ENCODE assay signal across 28 mouse cellular contexts in genomic region chr2:170428966-170429365, GRCm38 (mm10). TPM values are rescaled to one million over a fixed set of nuclear protein-coding genes. Genes with fewer than 3 reads are reported as not detected.
DNase-seq lines count a peak whose midpoint lies in the region; ATAC-seq and TF ChIP-seq lines count a peak whose summit lies in the region.
"Had no signal": no experiment of that assay in that cellular context is flagged by ENCODE, and none has a peak within 500 bp of the region (broad histone marks: within the 10 kb centered on the region; RNA-seq: fewer than 3 reads in every experiment).

No protein-coding gene starts in this region.

- H3K27me3 ChIP-seq in forebrain, embryonic 12.5 days: 0 out of 2 replicates have a peak, but pooled peaks cover 3% of the 10 kb centered on the region
- no peaks in the 10 kb centered on the region for H3K27me3 ChIP-seq in forebrain, embryonic 10.5 days (ENCODE audit: poor library complexity, severe bottlenecking)
- peaks cover 5% of the 10 kb centered on the region; the same call in 1 of the 2 replicates for H3K27me3 ChIP-seq in neural tube, embryonic 13.5 days
- H3K27me3 ChIP-seq in intestine, postnatal 0 days (replicated peaks; ENCODE audit: control insufficient read depth, insufficient read depth, low read length): no peaks in the 10 kb centered on the region
- H3K27me3 ChIP-seq: embryonic facial prominence, embryonic 15.5 days; forebrain, embryonic 15.5 days; limb, embryonic 15.5 days; liver, embryonic 13.5 days; Patski had no signal

- no peak for DNase-seq in forebrain, embryonic 10.5 days (ENCODE audit: extremely low spot score, low spot score)
- DNase-seq in neural tube, embryonic 10.5 days (ENCODE audit: extremely low spot score, low spot score): no peak
- no peak for DNase-seq in cerebellum, adult 8-10 months
- no peak for DNase-seq in thymus, postnatal 25 days
- DNase-seq: adrenal gland, postnatal 36 days; cerebellum, adult 2 months; cerebellum, postnatal 25 days; gastrocnemius, postnatal 25 days; heart, adult 11 months; kidney, adult 9 months; kidney, postnatal 10 days; liver, embryonic 13.5 days; lung, adult 18-20 months; lung, postnatal 4 days; right cerebral cortex, postnatal 25 days; thymus, postnatal 36 days had no signal

- 0 out of 2 replicates have a peak, but pooled peaks have one; percentile 27 for ATAC-seq in forebrain, embryonic 12.5 days (ENCODE audit: low FRiP score)
- peak; percentile 40; the same call in 1 of the 2 replicates for ATAC-seq in neural tube, embryonic 13.5 days (ENCODE audit: low read depth)
- ATAC-seq in intestine, postnatal 0 days: peak; percentile 45; the same call in 1 of the 2 replicates
- ATAC-seq: forebrain, embryonic 15.5 days; hindbrain, embryonic 16.5 days; lung, postnatal 0 days; Patski had no signal

- H3K4me3 ChIP-seq in forebrain, embryonic 12.5 days (replicated peaks): no peak overlapping the region
- no peak overlapping the region for H3K4me3 ChIP-seq in forebrain, embryonic 10.5 days
- no peak overlapping the region for H3K4me3 ChIP-seq in neural tube, embryonic 13.5 days
- no peak overlapping the region for H3K4me3 ChIP-seq in intestine, postnatal 0 days (ENCODE audit: low read depth, low read length)
- H3K4me3 ChIP-seq: embryonic facial prominence, embryonic 15.5 days; forebrain, embryonic 15.5 days; heart, embryonic 10.5 days; heart, embryonic 15.5 days; limb, embryonic 10.5 days; limb, embryonic 15.5 days; liver, embryonic 13.5 days had no signal

- no peak overlapping the region for H3K9ac ChIP-seq in forebrain, embryonic 12.5 days
- no peak overlapping the region for H3K9ac ChIP-seq in neural tube, embryonic 13.5 days
- no peak overlapping the region for H3K9ac ChIP-seq in intestine, postnatal 0 days (ENCODE audit: low read depth, low read length)
- H3K9ac ChIP-seq: embryonic facial prominence, embryonic 15.5 days; forebrain, embryonic 15.5 days; heart, embryonic 15.5 days; limb, embryonic 15.5 days; liver, embryonic 13.5 days had no signal

- no peaks in the 10 kb centered on the region for H3K4me1 ChIP-seq in forebrain, embryonic 12.5 days
- H3K4me1 ChIP-seq in forebrain, embryonic 10.5 days: peaks cover 12% of the 10 kb centered on the region
- H3K4me1 ChIP-seq in neural tube, embryonic 13.5 days (replicated peaks): 0 out of 2 replicates have a peak, but pooled peaks cover 4% of the 10 kb centered on the region
- no peaks in the 10 kb centered on the region for H3K4me1 ChIP-seq in intestine, postnatal 0 days (replicated peaks; ENCODE audit: control insufficient read depth, insufficient read depth, low read length)
- H3K4me1 ChIP-seq: forebrain, embryonic 15.5 days; heart, embryonic 10.5 days; heart, embryonic 15.5 days; limb, embryonic 15.5 days; liver, embryonic 13.5 days had no signal

- no peak overlapping the region for H3K4me2 ChIP-seq in forebrain, embryonic 12.5 days
- H3K4me2 ChIP-seq in neural tube, embryonic 13.5 days: no peak overlapping the region
- no peak overlapping the region for H3K4me2 ChIP-seq in intestine, postnatal 0 days (replicated peaks; ENCODE audit: low read depth)
- H3K4me2 ChIP-seq: embryonic facial prominence, embryonic 15.5 days; forebrain, embryonic 15.5 days; heart, embryonic 15.5 days; limb, embryonic 15.5 days; liver, embryonic 13.5 days had no signal

- no peak overlapping the region for H3K27ac ChIP-seq in forebrain, embryonic 12.5 days
- H3K27ac ChIP-seq in forebrain, embryonic 10.5 days: no peak overlapping the region
- H3K27ac ChIP-seq in neural tube, embryonic 13.5 days (replicated peaks): 0 out of 2 replicates have a peak overlapping the region, but pooled peaks have one; percentile 9
- no peak overlapping the region for H3K27ac ChIP-seq in intestine, postnatal 0 days (ENCODE audit: low read depth, low read length)
- H3K27ac ChIP-seq: forebrain, embryonic 15.5 days; heart, embryonic 10.5 days; heart, embryonic 15.5 days; limb, embryonic 10.5 days; limb, embryonic 15.5 days; liver, embryonic 13.5 days had no signal

- 59% methylated on average over 8 of the region's 8 CpGs for WGBS in forebrain, embryonic 12.5 days
- 75% methylated on average over 8 of the region's 8 CpGs for WGBS in forebrain, embryonic 10.5 days
- 38% methylated on average over 8 of the region's 8 CpGs for whole genome bisulfite sequencing in neural tube, embryonic 13.5 days
- WGBS in intestine, postnatal 0 days: 40% methylated on average over 8 of the region's 8 CpGs

- TF ChIP-seq CTCF in intestine, postnatal 0 days (IDR thresholded peaks at IDR 0.05; ENCODE audit: low read depth): no peak

- H3K36me3 ChIP-seq in forebrain, embryonic 12.5 days (replicated peaks): no peaks in the 10 kb centered on the region
- H3K36me3 ChIP-seq in forebrain, embryonic 10.5 days (replicated peaks): no peaks in the 10 kb centered on the region
- no peaks in the 10 kb centered on the region for H3K36me3 ChIP-seq in neural tube, embryonic 13.5 days
- H3K36me3 ChIP-seq in intestine, postnatal 0 days (ENCODE audit: control insufficient read depth, insufficient read depth): no peaks in the 10 kb centered on the region
- H3K36me3 ChIP-seq: embryonic facial prominence, embryonic 15.5 days; forebrain, embryonic 15.5 days; heart, embryonic 10.5 days; heart, embryonic 15.5 days; limb, embryonic 10.5 days; limb, embryonic 15.5 days; liver, embryonic 13.5 days had no signal

- H3K9me3 ChIP-seq in forebrain, embryonic 12.5 days: no peaks in the 10 kb centered on the region
- H3K9me3 ChIP-seq in forebrain, embryonic 10.5 days: no peaks in the 10 kb centered on the region; the same call in 1 of the 2 replicates
- no peaks in the 10 kb centered on the region for H3K9me3 ChIP-seq in neural tube, embryonic 13.5 days
- H3K9me3 ChIP-seq in intestine, postnatal 0 days (ENCODE audit: control insufficient read depth): no peaks in the 10 kb centered on the region
- H3K9me3 ChIP-seq: embryonic facial prominence, embryonic 15.5 days; forebrain, embryonic 15.5 days; heart, embryonic 10.5 days; heart, embryonic 15.5 days; limb, embryonic 10.5 days; limb, embryonic 15.5 days had no signal

RNA-seq across cellular contexts. Expression of gene Bcas1, which starts 1.3 kb away (rescaled TPM):
- polyA plus RNA-seq in forebrain, embryonic 12.5 days (2016; fragmentation: Nextera tagmentation; extraction: Ambion mirVana): 1.00 and 1.3 TPM in 2 replicates
- 0.49 and 0.50 TPM in 2 replicates for polyA plus RNA-seq in forebrain, embryonic 10.5 days (2016; fragmentation: Nextera tagmentation; extraction: Ambion mirVana)
- 15.6 and 15.7 TPM in 2 replicates for polyA plus RNA-seq in neural tube, embryonic 13.5 days (2015; fragmentation: Nextera tagmentation; extraction: Ambion mirVana)
- polyA plus RNA-seq in intestine, postnatal 0 days (2015; fragmentation: Nextera tagmentation; extraction: Ambion mirVana): 4.7 and 5.6 TPM in 2 replicates
- polyA plus RNA-seq: Patski had no signal
